Mouse (Mus musculus): ENCODE data around the gene Pou2f1.

DNA sequence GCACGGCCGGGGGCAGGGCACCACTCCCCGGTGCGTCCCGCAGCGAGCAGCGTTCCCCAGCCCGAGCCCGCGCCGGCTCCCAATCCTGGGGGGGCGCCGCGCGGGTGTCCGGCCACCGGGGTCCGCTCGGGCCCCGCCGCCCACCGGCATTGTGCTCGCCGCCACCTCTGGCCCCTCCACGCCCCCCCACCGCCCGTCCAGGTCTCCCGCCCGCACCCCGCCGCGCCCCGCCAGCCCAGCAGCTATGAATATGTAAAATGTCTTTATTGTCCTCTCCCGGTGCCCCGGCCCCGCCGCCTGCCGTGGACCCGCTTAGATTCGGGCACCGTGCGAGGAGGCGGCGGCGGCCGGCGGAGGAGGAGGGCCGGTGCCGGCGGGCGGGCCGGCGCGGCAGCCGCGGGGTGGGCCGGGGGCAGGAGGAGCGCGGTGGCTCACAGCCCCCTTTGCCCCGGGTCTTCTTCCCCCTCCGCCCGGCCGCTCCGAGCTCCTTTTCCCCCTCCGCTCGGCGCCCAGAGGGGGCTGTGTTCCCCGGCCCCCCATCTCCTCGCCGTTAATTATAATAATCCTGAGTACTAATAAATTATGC, 481 bp downstream of the Pou2f1 start:
- TF ChIP-seq MAFK (IDR thresholded peaks at IDR 0.05; ENCODE audit: borderline replicate concordance, low read depth, low read length) (no peak), CTCF (IDR thresholded peaks at IDR 0.05 in 2 of 3, conservative IDR thresholded peaks at IDR 0.05 in 1 of 3; ENCODE audit: control insufficient read depth in 1 of 3, insufficient read depth in 1 of 3, low read depth in 2 of 3, low read length in 3 of 3, poor library complexity in 1 of 3, severe bottlenecking in 1 of 3) (no peak), MXI1 (IDR thresholded peaks at IDR 0.05; ENCODE audit: low read depth, low read length) (no peak), EP300 (IDR thresholded peaks at IDR 0.05; ENCODE audit: low read depth in 1 of 2, low read length in 2 of 2) (no peak), MYC (IDR thresholded peaks at IDR 0.05; ENCODE audit: low read depth, low read length) (no peak), MYB (IDR thresholded peaks at IDR 0.05; ENCODE audit: low read depth, low read length) (no peak), NELFE (IDR thresholded peaks at IDR 0.05; ENCODE audit: low read depth, low read length) (no peak), POLR2A (IDR thresholded peaks at IDR 0.05; ENCODE audit: control insufficient read depth in 1 of 2, insufficient read depth in 1 of 2, low read depth in 1 of 2, low read length in 2 of 2, poor library complexity in 1 of 2) (no peak; a peak in 1 of 4 replicates), USF1 (IDR thresholded peaks at IDR 0.05; ENCODE audit: low read depth, low read length) (no peak)

Data from MEL (cell line).